Mouse (Mus musculus): ENCODE measurements around the gene Ppp1r26. TPM values are rescaled to one million over a fixed set of nuclear protein-coding genes. Genes with fewer than 3 reads are reported as not detected.

Ppp1r26 gene
- polyA plus RNA-seq, 1 experiment from 2014 or later: 0.02 TPM

DNA sequence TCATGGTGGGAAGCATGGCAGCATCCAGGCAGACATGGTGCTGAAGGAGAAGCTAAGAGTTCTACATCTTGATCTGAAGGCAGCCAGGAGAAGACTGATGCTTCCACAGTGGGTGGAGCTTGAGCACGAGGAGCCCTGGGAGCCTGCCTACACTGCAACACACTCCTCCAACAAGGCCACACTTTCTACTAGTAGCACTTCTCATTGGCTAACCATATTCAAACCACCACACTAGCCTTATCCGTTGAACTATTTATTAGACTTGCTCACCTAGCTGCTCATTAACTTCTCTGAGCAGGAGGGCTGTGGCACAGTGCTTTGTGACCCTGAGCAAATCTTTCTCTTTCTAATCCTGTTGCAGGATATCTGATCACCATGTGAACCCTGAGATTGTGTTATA lies 37.3 kb downstream of the Ppp1r26 start:
- Histone ChIP-seq H3K4me1 (ENCODE audit: insufficient read depth) (no peaks in the 10 kb centered on the region), H3K27me3 (ENCODE audit: insufficient read depth, low read length) (no peaks in the 10 kb centered on the region), H3K9ac (replicated peaks) (no peak overlapping the region), H3K9me3 (ENCODE audit: low read length) (no peaks in the 10 kb centered on the region), H3K27ac (ENCODE audit: low read depth) (no peak overlapping the region), H3K36me3 (replicated peaks; ENCODE audit: insufficient read depth, low read length) (no peaks in the 10 kb centered on the region), H3K4me2 (ENCODE audit: low read depth, low read length) (no peak overlapping the region), H3K4me3 (ENCODE audit: low read depth, low read length) (no peak overlapping the region)
- TF ChIP-seq EP300 (IDR thresholded peaks at IDR 0.05; ENCODE audit: low read depth) (no peak), CTCF (IDR thresholded peaks at IDR 0.05; ENCODE audit: low read depth) (no peak)
- WGBS (ENCODE audit: insufficient replicate concordance): 43% methylated on average over 2 of the region's 2 CpGs
- ATAC-seq (no peak), DNase-seq (no peak)

DNA sequence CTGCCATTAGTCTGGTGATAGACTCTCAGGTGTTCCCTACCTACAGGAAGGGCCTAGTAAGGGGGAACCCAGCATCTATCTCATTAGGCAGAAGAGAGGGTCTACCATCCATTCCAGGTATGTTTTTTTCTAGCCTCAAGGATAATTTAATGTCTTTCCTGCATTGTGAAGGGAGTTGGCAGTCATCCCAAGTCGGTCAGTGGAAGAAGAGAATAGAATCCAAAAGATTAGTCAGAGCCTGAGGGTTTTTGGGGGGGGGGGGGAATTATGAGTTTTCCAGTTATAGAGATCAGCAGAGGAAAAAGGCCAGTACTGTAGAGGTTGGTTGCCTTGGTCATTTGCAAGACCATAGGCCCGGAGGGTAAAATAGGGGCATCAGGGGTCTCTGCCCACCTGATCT lies 47.9 kb downstream of the Ppp1r26 start:
- H3K9me3 ChIP-seq (ENCODE audit: low read length): no peaks in the 10 kb centered on the region
- H3K9ac ChIP-seq (replicated peaks): no peak overlapping the region
- H3K4me2 ChIP-seq (ENCODE audit: low read depth, low read length): no peak overlapping the region
- WGBS (ENCODE audit: insufficient replicate concordance): 68% methylated on average over 2 of the region's 2 CpGs
- no peak for DNase-seq
- H3K4me1 ChIP-seq (ENCODE audit: insufficient read depth): no peaks in the 10 kb centered on the region
- no peak for TF ChIP-seq CTCF (IDR thresholded peaks at IDR 0.05; ENCODE audit: low read depth)
- no peak for TF ChIP-seq EP300 (IDR thresholded peaks at IDR 0.05; ENCODE audit: low read depth)
- no peaks in the 10 kb centered on the region for H3K27me3 ChIP-seq (ENCODE audit: insufficient read depth, low read length)
- no peak overlapping the region for H3K27ac ChIP-seq (ENCODE audit: low read depth)
- H3K36me3 ChIP-seq (replicated peaks; ENCODE audit: insufficient read depth, low read length): no peaks in the 10 kb centered on the region
- no peak overlapping the region for H3K4me3 ChIP-seq (ENCODE audit: low read depth, low read length)
- ATAC-seq: no peak

DNA sequence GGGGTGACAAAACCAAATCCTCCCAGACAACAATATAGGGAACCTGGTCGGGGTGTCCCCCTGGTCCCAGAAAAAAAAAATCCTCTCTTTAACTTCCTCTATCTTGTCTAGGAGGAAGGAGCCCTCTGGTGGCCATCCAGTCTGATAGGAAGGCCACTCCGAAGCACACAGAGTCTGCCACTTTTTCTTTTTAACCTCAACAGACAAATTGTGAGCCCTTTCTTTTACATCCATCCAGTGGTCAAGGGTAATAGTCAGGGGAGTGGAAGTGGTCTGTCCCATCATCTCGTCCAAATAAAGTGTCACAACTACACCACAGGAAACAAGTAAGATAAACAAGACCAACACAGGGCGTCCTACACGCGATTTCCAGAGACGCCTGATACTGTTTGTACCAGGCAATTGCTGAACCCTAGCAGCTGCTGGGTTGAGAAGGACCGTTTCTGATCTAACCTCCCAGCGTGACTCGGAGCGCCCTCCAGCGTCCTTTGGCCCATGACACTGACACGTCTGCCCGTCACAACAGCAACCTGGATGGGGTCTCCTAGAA lies 48.7 kb downstream of the Ppp1r26 start:
- H3K4me1 ChIP-seq (ENCODE audit: insufficient read depth): no peaks in the 10 kb centered on the region
- no peaks in the 10 kb centered on the region for H3K36me3 ChIP-seq (replicated peaks; ENCODE audit: insufficient read depth, low read length)
- no peak overlapping the region for H3K9ac ChIP-seq (replicated peaks)
- DNase-seq (no peak), ATAC-seq (no peak)
- 67% methylated on average over 14 of the region's 14 CpGs for WGBS (ENCODE audit: insufficient replicate concordance)
- H3K4me3 ChIP-seq (ENCODE audit: low read depth, low read length): no peak overlapping the region
- TF ChIP-seq EP300 (IDR thresholded peaks at IDR 0.05; ENCODE audit: low read depth): no peak
- TF ChIP-seq CTCF (IDR thresholded peaks at IDR 0.05; ENCODE audit: low read depth): peak; percentile 40
- no peak overlapping the region for H3K4me2 ChIP-seq (ENCODE audit: low read depth, low read length)
- H3K9me3 ChIP-seq (ENCODE audit: low read length): no peaks in the 10 kb centered on the region
- H3K27ac ChIP-seq (ENCODE audit: low read depth): no peak overlapping the region
- H3K27me3 ChIP-seq (ENCODE audit: insufficient read depth, low read length): no peaks in the 10 kb centered on the region

DNA sequence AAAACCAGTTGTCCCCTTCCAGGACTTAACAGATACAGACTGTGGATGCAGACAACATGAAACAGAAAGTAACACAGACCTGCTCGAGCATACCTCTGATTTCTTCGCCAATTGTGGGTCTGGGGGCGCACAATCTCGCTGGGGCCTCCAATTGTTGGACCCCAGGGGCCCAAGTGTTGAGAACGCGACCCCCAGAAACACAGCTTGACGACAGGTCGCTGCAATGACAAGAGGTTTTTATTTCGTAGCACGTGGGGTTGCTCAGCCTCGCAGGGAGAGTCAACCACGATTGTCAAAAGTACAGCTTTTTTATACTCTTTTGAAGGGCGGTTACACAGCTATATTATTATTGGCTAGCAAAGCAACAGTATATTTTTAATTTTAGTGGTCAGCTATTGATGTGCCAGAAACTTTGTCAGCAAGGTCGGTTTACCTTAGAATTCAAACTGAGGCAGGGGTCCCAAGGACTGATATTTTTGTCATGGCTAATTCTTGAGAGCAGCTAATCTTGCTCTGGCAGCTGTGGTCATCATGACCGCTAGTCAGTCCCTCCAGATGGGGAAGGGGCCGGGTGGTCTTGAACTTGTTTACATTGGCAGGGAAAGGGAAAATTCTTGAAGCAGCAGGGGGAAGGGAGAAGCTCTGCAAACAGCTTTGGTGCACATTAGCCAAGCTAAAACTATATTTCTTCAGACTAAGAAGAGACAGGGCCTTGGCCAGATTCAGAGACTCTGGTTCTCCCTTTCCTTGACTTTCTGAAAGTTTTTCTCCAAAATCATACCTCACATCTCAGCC lies 49.4 kb downstream of the Ppp1r26 start:
- no peak for TF ChIP-seq CTCF (IDR thresholded peaks at IDR 0.05; ENCODE audit: low read depth)
- TF ChIP-seq EP300 (IDR thresholded peaks at IDR 0.05; ENCODE audit: low read depth): no peak
- Histone ChIP-seq H3K4me2 (ENCODE audit: low read depth, low read length) (no peak overlapping the region), H3K36me3 (replicated peaks; ENCODE audit: insufficient read depth, low read length) (no peaks in the 10 kb centered on the region), H3K4me1 (ENCODE audit: insufficient read depth) (no peaks in the 10 kb centered on the region), H3K27ac (ENCODE audit: low read depth) (no peak overlapping the region), H3K27me3 (ENCODE audit: insufficient read depth, low read length) (no peaks in the 10 kb centered on the region), H3K9ac (replicated peaks) (no peak overlapping the region), H3K4me3 (ENCODE audit: low read depth, low read length) (no peak overlapping the region), H3K9me3 (ENCODE audit: low read length) (no peaks in the 10 kb centered on the region)
- ATAC-seq (no peak), DNase-seq (no peak)
- WGBS (ENCODE audit: insufficient replicate concordance): 74% methylated on average over 16 of the region's 16 CpGs

DNA sequence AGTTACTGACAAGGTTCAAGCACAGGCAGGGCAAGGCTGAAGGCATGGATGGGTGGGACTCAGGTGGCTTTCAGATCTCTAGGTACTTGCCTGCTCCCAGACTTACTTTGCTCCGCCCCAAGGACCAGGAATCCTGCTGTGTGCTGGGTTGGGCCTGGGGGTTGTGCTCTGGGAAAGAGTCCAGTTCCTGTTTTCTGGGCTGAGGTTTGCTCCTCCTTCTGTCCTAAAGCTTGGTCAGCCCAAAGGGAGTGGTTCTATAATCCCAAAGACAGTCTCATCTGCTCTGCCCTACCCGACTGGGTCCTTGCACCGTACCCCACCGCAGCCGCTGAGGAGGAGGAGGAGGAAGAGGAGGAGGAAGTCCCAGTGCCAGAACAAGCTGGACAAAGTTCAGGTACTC lies 50.1 kb downstream of the Ppp1r26 start, which contains the start of gene Gbgt1:
Gene Gbgt1 (plus strand): TSS at position 221 of the 400 bp plus-strand sequence.
- Histone ChIP-seq H3K4me2 (ENCODE audit: low read depth, low read length) (no peak within 1 kb of the TSS), H3K4me3 (ENCODE audit: low read depth, low read length) (no peak within 1 kb of the TSS)

DNA sequence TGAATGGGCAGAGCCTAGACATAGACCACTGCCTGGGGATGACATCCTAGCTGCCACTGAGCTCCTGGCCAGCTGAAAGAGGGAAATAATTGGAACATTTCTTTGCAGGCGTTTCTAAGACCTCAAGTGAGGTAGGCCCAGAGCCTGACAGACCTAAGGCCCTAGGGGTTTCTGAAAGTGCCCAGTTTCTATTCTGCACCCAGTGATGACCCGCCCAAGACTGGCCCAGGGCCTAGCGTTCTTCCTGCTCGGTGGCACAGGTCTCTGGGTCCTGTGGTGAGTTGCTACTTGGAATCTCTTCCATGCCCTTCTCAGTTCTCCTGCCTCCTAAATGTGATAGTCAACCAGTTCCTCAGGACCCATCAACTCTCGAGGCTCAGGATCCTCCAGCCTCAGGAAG lies 51.0 kb downstream of the Ppp1r26 start:
- H3K4me3 ChIP-seq (ENCODE audit: low read depth, low read length): no peak overlapping the region
- 67% methylated on average over 5 of the region's 5 CpGs for WGBS (ENCODE audit: insufficient replicate concordance)

More for the DNA sequence above, 50.1 kb downstream of the Ppp1r26 start, which contains the start of gene Gbgt1:
- DNase-seq (no peak), ATAC-seq (no peak)
- Histone ChIP-seq H3K9me3 (ENCODE audit: low read length) (no peaks in the 10 kb centered on the region), H3K27ac (ENCODE audit: low read depth) (no peak within 1 kb of the TSS), H3K36me3 (replicated peaks; ENCODE audit: insufficient read depth, low read length) (no peaks in the 10 kb centered on the region), H3K4me1 (ENCODE audit: insufficient read depth) (no peaks in the 10 kb centered on the region), H3K27me3 (ENCODE audit: insufficient read depth, low read length) (no peaks in the 10 kb centered on the region), H3K9ac (replicated peaks) (no peak within 1 kb of the TSS)
- WGBS (ENCODE audit: insufficient replicate concordance): 70% methylated on average over 5 of the region's 5 CpGs
- TF ChIP-seq EP300 (IDR thresholded peaks at IDR 0.05; ENCODE audit: low read depth) (no peak), CTCF (IDR thresholded peaks at IDR 0.05; ENCODE audit: low read depth) (no peak)

More for the DNA sequence above, 51.0 kb downstream of the Ppp1r26 start:
- no peak overlapping the region for H3K4me2 ChIP-seq (ENCODE audit: low read depth, low read length)
- H3K36me3 ChIP-seq (replicated peaks; ENCODE audit: insufficient read depth, low read length): no peaks in the 10 kb centered on the region
- TF ChIP-seq EP300 (IDR thresholded peaks at IDR 0.05; ENCODE audit: low read depth): no peak
- TF ChIP-seq CTCF (IDR thresholded peaks at IDR 0.05; ENCODE audit: low read depth): no peak
- no peak overlapping the region for H3K27ac ChIP-seq (ENCODE audit: low read depth)
- no peaks in the 10 kb centered on the region for H3K27me3 ChIP-seq (ENCODE audit: insufficient read depth, low read length)
- DNase-seq (no peak), ATAC-seq (no peak)
- H3K4me1 ChIP-seq (ENCODE audit: insufficient read depth): no peaks in the 10 kb centered on the region
- H3K9ac ChIP-seq (replicated peaks): no peak overlapping the region
- no peaks in the 10 kb centered on the region for H3K9me3 ChIP-seq (ENCODE audit: low read length)

All from liver, postnatal 0 days (tissue).